Mouse (Mus musculus) CH12.LX (cell line): ENCODE data around the gene Chit1. TPM values are rescaled to one million over a fixed set of nuclear protein-coding genes. Genes with fewer than 3 reads are reported as not detected.
A peak's percentile ranks its signal among the peaks of the same experiment; 100 is the strongest.

Experiments used
- DNase-seq: peaks from one replicate; pipeline ENCODE4 v3.0.0-alpha.2; 2013; ENCODE audit errors: extremely low read depth
- H3K27ac ChIP-seq: 2 replicates; pipeline ENCODE4 v1.5.1; 2012; ENCODE audit warnings: low read depth, mild to moderate bottlenecking, control low read depth, moderate library complexity; ENCODE audit not compliant: insufficient read depth
- H3K27me3 ChIP-seq: replicated peaks from 2 replicates; pipeline ENCODE3; 2012; ENCODE audit warnings: inconsistent platforms
- H3K36me3 ChIP-seq, 2 experiments: replicated peaks in 1 of 2; 2 replicates each; pipeline versions ENCODE3 to v1.6.1; 2012; ENCODE audit warnings: inconsistent platforms in 1 of 2, low read length in 1 of 2, mild to moderate bottlenecking in 1 of 2, mixed read lengths in 1 of 2, moderate library complexity in 1 of 2; ENCODE audit not compliant: control insufficient read depth in 1 of 2, insufficient read depth in 1 of 2
- H3K4me1 ChIP-seq, 2 experiments: 2 replicates each; pipeline ENCODE4 v1.6.1; 2012; ENCODE audit warnings: inconsistent platforms in 1 of 2, moderate library complexity in 1 of 2; ENCODE audit not compliant: insufficient read depth in 2 of 2, control insufficient read depth in 1 of 2
- H3K4me2 ChIP-seq: 2 replicates; pipeline ENCODE4 v1.6.1; 2012; ENCODE audit warnings: low read depth, mild to moderate bottlenecking, control low read depth; ENCODE audit not compliant: poor library complexity, insufficient read depth, severe bottlenecking
- H3K4me3 ChIP-seq, 3 experiments: fragments of 150-350 bp in 1 of 3; sonication (generic) in 1 of 3; replicated peaks in 1 of 3; 2 replicates each; pipeline versions ENCODE3 to v1.5.1; 2011 to 2012; ENCODE audit warnings: low read depth in 2 of 3, low read length in 2 of 3, mild to moderate bottlenecking in 2 of 3, moderate library complexity in 2 of 3, control low read depth in 1 of 3, improper control_type of control experiment in 1 of 3, inconsistent platforms in 1 of 3, mixed read lengths in 1 of 3; ENCODE audit not compliant: poor library complexity in 1 of 3
- H3K79me2 ChIP-seq: replicated peaks from 2 replicates; pipeline ENCODE4 v1.6.1; 2012; ENCODE audit warnings: mild to moderate bottlenecking, moderate library complexity; ENCODE audit not compliant: control insufficient read depth, poor library complexity, insufficient read depth, severe bottlenecking; ENCODE audit errors: extremely low read depth
- H3K9ac ChIP-seq: 2 replicates; pipeline ENCODE4 v1.6.1; 2012; ENCODE audit warnings: low read depth, mild to moderate bottlenecking, control low read depth, moderate library complexity; ENCODE audit not compliant: insufficient read depth
- H3K9me3 ChIP-seq: replicated peaks from 2 replicates; pipeline ENCODE3; 2012; ENCODE audit warnings: low read length, inconsistent platforms, mixed read lengths
- CHD1 ChIP-seq: IDR thresholded peaks from 2 replicates; pipeline ENCODE4 v1.6.1; 2012; ENCODE audit warnings: low read depth, low read length, improper control_type of control experiment, inconsistent platforms
- CHD2 ChIP-seq: IDR thresholded peaks from 2 replicates; pipeline ENCODE4 v1.6.1; 2011; ENCODE audit warnings: low read length, improper control_type of control experiment
- CTCF ChIP-seq, 2 experiments: IDR thresholded peaks in 1 of 2; conservative IDR thresholded peaks in 1 of 2; 2 replicates each; pipeline ENCODE4 v1.5.1; 2011 to 2012; ENCODE audit warnings: low read depth in 2 of 2, low read length in 2 of 2, improper control_type of control experiment in 1 of 2, inconsistent platforms in 1 of 2, mild to moderate bottlenecking in 1 of 2, moderate library complexity in 1 of 2
- E2F4 ChIP-seq: IDR thresholded peaks from 2 replicates; pipeline ENCODE4 v1.6.1; 2011; ENCODE audit warnings: low read depth, low read length, improper control_type of control experiment; ENCODE audit not compliant: insufficient replicate concordance
- ELF1 ChIP-seq: IDR thresholded peaks from 2 replicates; pipeline ENCODE4 v1.6.1; 2014; ENCODE audit warnings: low read depth, mild to moderate bottlenecking, inconsistent platforms, low read length, improper control_type of control experiment
- EP300 ChIP-seq: IDR thresholded peaks from 2 replicates; pipeline ENCODE4 v1.6.1; 2011; ENCODE audit warnings: low read length, improper control_type of control experiment
- ETS1 ChIP-seq: conservative IDR thresholded peaks from 2 replicates; pipeline ENCODE4 v1.6.1; 2012; ENCODE audit warnings: low read depth, mild to moderate bottlenecking, inconsistent platforms, low read length, improper control_type of control experiment, moderate library complexity
- JUN ChIP-seq: IDR thresholded peaks from 2 replicates; pipeline ENCODE4 v1.6.1; 2011; ENCODE audit warnings: low read depth, mild to moderate bottlenecking, low read length, improper control_type of control experiment, moderate library complexity; ENCODE audit not compliant: insufficient read depth
- JUND ChIP-seq: conservative IDR thresholded peaks from 2 replicates; pipeline ENCODE4 v1.6.1; 2011; ENCODE audit warnings: low read depth, low read length, improper control_type of control experiment
- MAFK ChIP-seq: IDR thresholded peaks from 2 replicates; pipeline ENCODE4 v1.6.1; 2011; ENCODE audit warnings: low read length, improper control_type of control experiment; ENCODE audit not compliant: insufficient replicate concordance
- MAX ChIP-seq: IDR thresholded peaks from 2 replicates; pipeline ENCODE4 v1.6.1; 2011; ENCODE audit warnings: low read length, improper control_type of control experiment
- MAZ ChIP-seq: IDR thresholded peaks from 2 replicates; pipeline ENCODE4 v1.6.1; 2012; ENCODE audit warnings: low read depth, mild to moderate bottlenecking, inconsistent platforms, low read length, improper control_type of control experiment, moderate library complexity
- MYC ChIP-seq: IDR thresholded peaks from 2 replicates; pipeline ENCODE4 v1.6.1; 2011; ENCODE audit warnings: low read depth, mild to moderate bottlenecking, improper control_type of control experiment, low read length
- NELFE ChIP-seq: IDR thresholded peaks from 2 replicates; pipeline ENCODE4 v1.6.1; 2011; ENCODE audit warnings: low read depth, low read length, improper control_type of control experiment
- NRF1 ChIP-seq: IDR thresholded peaks from 2 replicates; pipeline ENCODE4 v1.6.1; 2014; ENCODE audit warnings: low read depth, mild to moderate bottlenecking, inconsistent platforms, low read length, improper control_type of control experiment, moderate library complexity
- PAX5 ChIP-seq: IDR thresholded peaks from 2 replicates; pipeline ENCODE4 v1.6.1; 2012; ENCODE audit warnings: low read length, inconsistent platforms, mixed read lengths
- POLR2A ChIP-seq: IDR thresholded peaks from 2 replicates; pipeline ENCODE4 v1.6.1; 2011; ENCODE audit warnings: low read depth, mild to moderate bottlenecking, improper control_type of control experiment, low read length
- RCOR1 ChIP-seq: conservative IDR thresholded peaks from 2 replicates; pipeline ENCODE4 v1.6.1; 2012; ENCODE audit warnings: low read depth, mild to moderate bottlenecking, inconsistent platforms, low read length, improper control_type of control experiment
- SMC3 ChIP-seq: IDR thresholded peaks from 2 replicates; pipeline ENCODE4 v1.6.1; 2011; ENCODE audit warnings: low read depth, low read length, improper control_type of control experiment
- TBP ChIP-seq: conservative IDR thresholded peaks from 2 replicates; pipeline ENCODE4 v1.6.1; 2011; ENCODE audit warnings: low read depth, low read length, improper control_type of control experiment
- TCF12 ChIP-seq: IDR thresholded peaks from 2 replicates; pipeline ENCODE4 v1.6.1; 2014; ENCODE audit warnings: low read depth, mild to moderate bottlenecking, inconsistent platforms, low read length, improper control_type of control experiment
- UBTF ChIP-seq: IDR thresholded peaks from 2 replicates; pipeline ENCODE4 v1.6.1; 2012; ENCODE audit warnings: low read depth, mild to moderate bottlenecking, inconsistent platforms, low read length, improper control_type of control experiment, moderate library complexity
- USF1 ChIP-seq: IDR thresholded peaks from 2 replicates; pipeline ENCODE4 v1.6.1; 2014; ENCODE audit warnings: low read depth, mild to moderate bottlenecking, inconsistent platforms, low read length, improper control_type of control experiment
- USF2 ChIP-seq: conservative IDR thresholded peaks from 2 replicates; pipeline ENCODE4 v1.6.1; 2011; ENCODE audit warnings: low read depth, low read length, improper control_type of control experiment
- ZC3H11A ChIP-seq: IDR thresholded peaks from 2 replicates; pipeline ENCODE4 v1.6.1; 2012; ENCODE audit warnings: low read depth, mild to moderate bottlenecking, inconsistent platforms, low read length, improper control_type of control experiment
- ZKSCAN1 ChIP-seq: IDR thresholded peaks from 2 replicates; pipeline ENCODE4 v1.6.1; 2012; ENCODE audit warnings: low read depth, inconsistent platforms, low read length, improper control_type of control experiment, borderline replicate concordance
- ZNF384 ChIP-seq: IDR thresholded peaks from 2 replicates; pipeline ENCODE4 v1.6.1; 2012; ENCODE audit warnings: low read depth, low read length, improper control_type of control experiment, inconsistent platforms
- dilution Hi-C: fragments of 300-500 bp; cut with MboI; formaldehyde crosslinking; loops from 2 replicates; pipeline ENCODE4 v1.14.3; 2020; ENCODE audit warnings: low sequenced_read_pairs; ENCODE audit not compliant: extremely low pct_unique_long_range_greater_than_20kb, extremely low pct_ligation_motif_present
- in situ Hi-C: fragments of 300-500 bp; cut with MboI; formaldehyde crosslinking; loops from 3 replicates; pipeline ENCODE4 v1.14.3; 2019; ENCODE audit warnings: low sequenced_read_pairs, low pct_ligation_motif_present, low pct_unique_long_range_greater_than_20kb, mixed read lengths
- polyA plus RNA-seq: library from polyadenylated mRNA; unstranded; fragments of >175 nt; gene quantifications from 2 replicates; pipeline ENCODE4 v1.2.1, GENCODE M21; 2012; ENCODE audit warnings: low read depth; ENCODE audit not compliant: insufficient read length
- total RNA-seq, 2 experiments: library from RNA; depleted of rRNA; stranded (reverse); fragments of 300-350 nt in 1 of 2; fragments of >200 nt in 1 of 2; gene quantifications; 2 replicates each; pipeline ENCODE4 v1.2.3; 2012 to 2014

Gene Chit1
- total and polyA plus RNA-seq, 3 experiments: 0.25 to 0.47 (median 0.36) TPM

GRCm38 (mm10) chr1:134091851-134092250 is 19.2 kb upstream of the Chit1 start:
- Histone ChIP-seq H3K9ac (no peak overlapping the region), H3K36me3 (no peaks in the 10 kb centered on the region), H3K79me2 (no peaks in the 10 kb centered on the region), H3K27ac (no peak overlapping the region), H3K27me3 (peaks cover 44% of the 10 kb centered on the region), H3K9me3 (no peaks in the 10 kb centered on the region), H3K4me1 (peaks cover 18 to 36% of the 10 kb centered on the region in 2 experiments), H3K4me3 (no peak overlapping the region), H3K4me2 (no peak overlapping the region)
- in situ Hi-C loops: no loop called here
- DNase-seq: no peak
- TF ChIP-seq POLR2A: no peak
- TF ChIP-seq ZNF384: no peak
- TF ChIP-seq MAFK: no peak
- no peak for TF ChIP-seq TCF12
- TF ChIP-seq NRF1: no peak
- TF ChIP-seq ELF1: no peak
- TF ChIP-seq MAZ: no peak
- no peak for TF ChIP-seq USF1
- TF ChIP-seq E2F4: no peak
- no peak for TF ChIP-seq CTCF (conservative IDR thresholded peaks at IDR 0.05 in 1 of 2, IDR thresholded peaks at IDR 0.05 in 1 of 2; ENCODE audit: low read depth in 2 of 2, low read length in 2 of 2)
- TF ChIP-seq JUN: no peak
- no peak for TF ChIP-seq MYC
- TF ChIP-seq ZKSCAN1: no peak
- TF ChIP-seq TBP: no peak
- TF ChIP-seq ZC3H11A: no peak
- no peak for TF ChIP-seq NELFE
- TF ChIP-seq PAX5: no peak
- no peak for TF ChIP-seq USF2
- dilution Hi-C loops: no loop called here

GRCm38 (mm10) chr1:134092368-134092767 is 18.7 kb upstream of the Chit1 start:
- Histone ChIP-seq H3K4me3 (peak overlapping the region in 2 of 3 experiments; percentile 5 to 19), H3K27me3 (peaks cover 44% of the 10 kb centered on the region), H3K4me2 (peak overlapping the region; percentile 39), H3K9ac (peak overlapping the region; percentile 36; the same call in 1 of the 2 replicates), H3K9me3 (no peaks in the 10 kb centered on the region), H3K4me1 (peaks cover 18 to 35% of the 10 kb centered on the region in 2 experiments), H3K36me3 (no peaks in the 10 kb centered on the region), H3K79me2 (no peaks in the 10 kb centered on the region), H3K27ac (no peak overlapping the region)
- no peak for DNase-seq
- in situ Hi-C loops (no loop called here), dilution Hi-C loops (no loop called here)
- no peak for TF ChIP-seq CHD1
- TF ChIP-seq UBTF: no peak
- no peak for TF ChIP-seq EP300
- TF ChIP-seq JUND: no peak
- no peak for TF ChIP-seq SMC3
- no peak for TF ChIP-seq MAX
- no peak for TF ChIP-seq TCF12
- TF ChIP-seq POLR2A: no peak
- TF ChIP-seq ETS1: no peak
- no peak for TF ChIP-seq ZC3H11A
- no peak for TF ChIP-seq CHD2
- no peak for TF ChIP-seq MAFK
- no peak for TF ChIP-seq NRF1
- no peak for TF ChIP-seq USF2
- TF ChIP-seq RCOR1: no peak
- no peak for TF ChIP-seq USF1
- no peak for TF ChIP-seq JUN
